Mouse (Mus musculus) stomach, postnatal 0 days (tissue): ENCODE results near the gene Tmem189.
A peak's percentile ranks its signal among the peaks of the same experiment; 100 is the strongest.

Source experiments
- CTCF ChIP-seq: IDR thresholded peaks from 2 replicates; pipeline ENCODE4 v1.5.1; 2016; ENCODE audit warnings: antibody characterized with exemption, low read depth, mild to moderate bottlenecking, moderate library complexity
- EP300 ChIP-seq: optimal IDR thresholded peaks from 2 replicates; pipeline ENCODE3; 2016; ENCODE audit warnings: antibody characterized with exemption

DNA sequence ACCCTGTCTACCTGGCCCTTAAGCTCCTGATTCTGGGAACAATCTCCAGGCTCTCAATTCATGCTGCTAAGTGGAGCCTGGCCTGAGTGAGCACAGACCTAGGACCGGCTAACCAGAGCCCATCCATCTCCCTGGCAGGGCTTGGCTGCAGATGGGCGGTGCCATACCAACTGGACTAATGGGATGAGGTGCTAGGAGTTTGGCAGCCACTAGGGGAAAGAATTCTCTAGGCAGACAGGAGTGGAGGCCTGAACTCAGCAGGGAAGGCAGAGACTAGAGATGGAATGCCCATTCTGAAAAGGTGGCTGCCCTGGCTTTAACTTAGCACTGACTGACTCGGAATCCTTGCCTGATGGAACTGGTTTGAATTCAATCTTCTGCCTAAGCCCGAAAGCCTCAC lies 43.2 kb downstream of the Tmem189 start:
- TF ChIP-seq CTCF = peak; percentile 65
- no peak for TF ChIP-seq EP300
